Mouse (Mus musculus) embryonic fibroblast, embryonic 13.5 days (primary cell): Measurements from ENCODE around the gene Cd44.

ENCODE experiments used
- CTCF ChIP-seq: IDR thresholded peaks from 2 replicates; pipeline ENCODE4 v1.5.1; 2011; ENCODE audit warnings: mild to moderate bottlenecking, control low read depth, low read length, moderate library complexity, borderline replicate concordance; ENCODE audit not compliant: insufficient read depth
- POLR2A ChIP-seq: IDR thresholded peaks from 2 replicates; pipeline ENCODE4 v1.6.1; 2011; ENCODE audit warnings: low read depth, mild to moderate bottlenecking, control low read depth, low read length, moderate library complexity

DNA sequence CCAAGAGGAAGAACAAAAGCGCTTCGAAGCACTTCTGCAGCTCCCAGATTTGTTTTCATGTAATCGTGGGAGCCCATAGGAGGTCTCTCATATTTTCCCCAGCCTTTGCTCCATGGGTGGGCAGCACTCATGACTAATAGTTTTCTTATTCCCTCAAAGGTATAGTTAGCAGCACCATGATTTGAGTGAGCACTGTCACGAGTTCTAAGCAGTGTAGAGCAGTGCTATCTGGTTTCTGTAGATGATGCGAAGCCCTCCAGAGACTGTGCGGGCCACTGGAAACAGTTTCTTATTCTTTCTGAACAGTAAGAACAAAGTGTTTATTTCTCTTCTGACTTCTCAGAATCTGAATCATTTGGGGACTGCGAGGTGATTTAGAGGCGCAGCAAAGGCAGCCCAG, 80.7 kb downstream of the Cd44 start:
- TF ChIP-seq CTCF, result no peak
- no peak for TF ChIP-seq POLR2A
